Mouse (Mus musculus): Measurements from ENCODE around the gene Exoc6.
"Not testable (repeated sequence)": the region's sequence is repeated elsewhere in the genome, so short reads cannot be mapped to it uniquely, and the experiment has no call there.

The Exoc6 gene

GRCm38 (mm10) chr19:37550101-37551039 is at the start of gene Exoc6:
Gene Exoc6 (plus strand): TSS chr19:37550418.
- peak; percentile 81 for DNase-seq

- no peak for DNase-seq
These were observed 47.2 kb upstream of the Exoc6 start for GRCm38 (mm10) chr19:37502996-37503395.

GRCm38 (mm10) chr19:37506066-37506465 is 44.2 kb upstream of the Exoc6 start:
- DNase-seq: no peak

DNA sequence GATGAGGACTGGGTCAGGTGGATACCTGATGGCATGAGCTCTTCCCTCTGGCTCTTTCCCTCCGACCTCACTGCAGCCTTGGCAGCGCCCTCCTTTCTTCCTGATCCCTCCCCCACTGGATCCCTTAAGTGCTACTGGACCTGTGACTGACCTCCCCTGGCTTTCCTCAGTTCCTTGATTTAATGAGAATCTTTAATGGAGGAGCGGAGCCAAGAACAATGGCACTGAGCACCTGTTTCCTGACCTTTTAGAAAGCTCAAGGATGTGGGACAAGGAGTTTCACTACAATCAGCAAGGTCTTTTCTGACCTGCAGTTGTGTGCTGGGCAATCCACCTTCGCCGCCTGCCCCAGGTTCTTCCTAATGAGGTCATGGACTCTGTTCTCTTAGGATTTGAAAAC is 43.6 kb upstream of the Exoc6 start:
- DNase-seq: no peak

DNA sequence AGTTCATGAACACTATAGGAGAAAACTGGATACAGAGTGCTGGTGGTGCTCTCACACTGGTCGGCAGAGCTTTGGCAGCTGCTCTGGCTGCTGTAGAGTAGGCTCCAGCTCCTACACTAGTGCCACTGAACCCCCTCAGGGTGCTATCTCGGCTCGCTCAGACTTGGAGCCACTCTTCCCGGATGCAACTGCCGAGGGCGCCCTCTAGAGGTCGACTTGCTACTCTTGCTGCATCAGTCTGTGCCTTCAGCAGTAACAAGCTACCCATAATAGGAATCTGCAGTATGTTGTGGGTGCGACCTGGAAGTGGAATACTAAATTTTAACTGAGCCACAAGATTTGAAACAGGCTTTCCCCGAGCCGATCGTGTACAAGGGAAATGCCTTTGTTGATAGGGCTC is 40.5 kb upstream of the Exoc6 start:
- DNase-seq: peak; percentile 80

DNA sequence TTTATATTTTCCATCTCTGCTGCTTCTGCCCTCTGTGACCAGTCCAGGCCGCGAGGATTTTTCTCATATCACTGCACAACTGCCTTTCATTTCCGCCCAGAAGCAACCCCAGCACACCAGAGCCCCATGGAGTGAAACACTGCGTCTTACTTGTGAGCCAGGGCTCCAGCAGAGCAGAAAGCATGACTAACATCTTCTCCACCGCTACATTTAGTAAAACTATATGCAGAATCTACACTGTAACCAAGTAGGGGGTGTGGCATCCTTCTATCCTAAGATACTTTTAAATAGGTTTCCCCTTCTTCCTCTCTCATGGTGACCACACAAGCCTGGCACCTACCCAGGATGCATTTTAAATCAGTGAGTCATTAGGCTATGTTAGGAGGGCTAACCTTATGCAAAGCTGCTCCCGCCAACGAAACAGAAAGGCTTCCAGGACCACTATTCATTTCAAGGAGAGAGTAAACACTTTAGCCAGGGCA is 35.4 kb upstream of the Exoc6 start:
- DNase-seq: no peak

- DNase-seq: no peak
These were observed 32.8 kb upstream of the Exoc6 start for GRCm38 (mm10) chr19:37517419-37517818.

- no peak for DNase-seq
These were observed 29.3 kb upstream of the Exoc6 start for GRCm38 (mm10) chr19:37520740-37521433.

DNA sequence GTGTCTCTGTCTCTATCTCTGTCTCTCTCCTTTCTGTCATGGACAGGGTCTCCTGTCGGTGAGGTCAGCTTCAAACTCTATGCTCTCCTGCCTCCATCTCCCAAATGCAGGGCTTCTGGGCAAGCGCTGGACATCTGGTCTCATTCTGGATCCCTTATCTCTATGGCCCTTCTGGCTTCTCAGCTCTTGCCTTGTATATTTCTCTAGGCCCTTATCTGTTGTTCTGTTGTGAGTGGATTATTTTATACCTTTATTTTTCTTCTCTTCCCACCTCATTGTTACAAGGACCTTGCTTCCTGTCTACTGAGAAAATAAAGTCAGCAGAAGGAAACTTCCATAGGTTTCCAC is 28.8 kb upstream of the Exoc6 start:
- DNase-seq: no peak

DNA sequence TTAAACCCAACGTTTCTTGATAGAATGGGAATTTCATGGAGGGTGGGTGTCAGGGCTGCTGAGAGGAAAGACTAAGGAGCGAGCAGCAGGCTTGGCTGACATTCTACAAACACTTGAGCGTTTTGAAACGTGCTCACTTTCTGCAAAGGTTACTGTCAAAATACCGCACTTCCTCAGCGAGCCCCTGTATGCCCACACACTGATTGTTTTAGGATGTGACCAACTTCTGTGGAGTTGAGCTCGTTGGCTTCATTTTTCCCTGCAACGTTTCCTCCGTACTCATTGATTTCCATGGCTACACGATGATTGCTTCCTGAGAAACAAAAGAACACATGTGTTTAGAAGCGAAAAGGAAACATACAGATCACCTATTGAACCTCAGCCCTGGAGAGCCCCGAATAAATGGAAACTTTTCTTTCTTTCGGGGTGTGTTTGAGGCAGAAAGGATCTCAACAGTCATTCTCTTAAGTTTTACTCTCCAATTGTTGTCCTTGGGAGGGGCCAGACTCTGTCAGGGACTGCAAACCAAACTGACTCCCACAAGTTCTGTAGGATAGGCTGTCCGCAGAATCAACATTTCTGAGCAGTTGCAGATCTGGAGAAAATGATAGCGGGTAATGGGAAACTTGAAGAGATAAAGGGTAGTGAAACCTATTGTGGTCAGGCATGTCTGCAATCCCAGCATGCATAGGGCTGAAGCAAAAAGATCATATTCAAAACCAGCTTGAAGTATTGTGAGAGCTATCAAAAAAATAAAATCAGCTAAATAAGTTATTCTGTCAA is 26.7 kb upstream of the Exoc6 start:
- no peak for DNase-seq

GRCm38 (mm10) chr19:37525925-37526324 is 24.3 kb upstream of the Exoc6 start:
- DNase-seq: no peak

DNA sequence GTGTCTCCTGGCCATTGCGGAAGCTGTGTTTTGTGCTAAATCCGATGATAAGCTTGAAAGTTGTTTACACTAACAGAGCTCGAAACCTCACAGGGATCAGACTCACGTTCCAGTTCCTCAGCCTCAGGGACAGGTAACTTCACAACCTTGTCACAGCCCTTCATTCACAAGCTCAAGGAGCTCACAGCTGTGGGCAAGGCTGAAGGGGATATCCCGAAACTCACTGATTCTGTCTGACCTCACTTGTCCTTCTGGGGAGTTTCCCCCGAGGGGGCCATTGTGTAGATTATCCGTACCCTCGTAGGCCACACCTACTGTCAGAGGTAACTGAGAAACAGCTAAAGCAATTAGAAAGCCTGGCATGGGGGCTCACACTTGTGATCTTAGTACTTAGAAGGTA is 23.4 kb upstream of the Exoc6 start:
- no peak for DNase-seq

DNA sequence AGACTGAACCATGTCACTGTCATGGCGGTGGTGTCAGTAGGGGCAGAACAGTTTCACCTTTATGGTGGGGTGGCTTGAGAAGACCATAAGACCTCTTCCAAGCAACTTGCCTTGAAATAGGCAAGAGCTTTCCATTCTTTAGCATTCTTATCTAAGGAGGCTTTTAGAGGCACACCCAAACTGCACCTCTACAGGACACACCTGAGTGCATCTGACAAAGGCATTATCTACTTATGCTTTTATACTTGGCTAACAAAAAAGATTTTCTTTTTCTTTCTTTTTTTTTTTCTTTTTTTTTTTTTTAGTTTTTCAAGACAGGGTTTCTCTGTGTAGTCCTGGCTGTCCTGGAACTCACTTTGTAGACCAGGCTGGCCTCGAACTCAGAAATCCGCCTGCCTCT is 22.5 kb upstream of the Exoc6 start:
- DNase-seq: not testable (repeated sequence)

DNA sequence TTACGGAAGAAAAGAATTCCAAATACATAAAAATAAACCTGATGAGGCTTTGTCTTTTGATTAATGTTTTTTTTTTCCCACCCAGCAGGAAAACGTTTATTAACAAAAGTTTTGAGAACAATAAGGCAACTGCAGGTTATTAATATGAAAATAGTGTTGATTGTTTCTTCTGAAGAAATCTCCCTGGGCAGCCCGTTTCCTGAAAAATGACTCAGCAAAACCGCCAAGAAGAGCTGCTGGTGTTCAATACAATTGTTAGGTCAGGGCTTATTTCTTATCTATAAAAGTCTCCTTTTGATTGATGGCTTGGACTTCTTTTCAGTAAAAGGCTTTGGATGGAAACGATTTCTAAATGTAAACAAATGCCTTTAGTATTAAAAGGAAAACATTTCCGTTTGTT is 21.6 kb upstream of the Exoc6 start:
- DNase-seq: no peak

GRCm38 (mm10) chr19:37529296-37529695 is 20.9 kb upstream of the Exoc6 start:
- DNase-seq: no peak

DNA sequence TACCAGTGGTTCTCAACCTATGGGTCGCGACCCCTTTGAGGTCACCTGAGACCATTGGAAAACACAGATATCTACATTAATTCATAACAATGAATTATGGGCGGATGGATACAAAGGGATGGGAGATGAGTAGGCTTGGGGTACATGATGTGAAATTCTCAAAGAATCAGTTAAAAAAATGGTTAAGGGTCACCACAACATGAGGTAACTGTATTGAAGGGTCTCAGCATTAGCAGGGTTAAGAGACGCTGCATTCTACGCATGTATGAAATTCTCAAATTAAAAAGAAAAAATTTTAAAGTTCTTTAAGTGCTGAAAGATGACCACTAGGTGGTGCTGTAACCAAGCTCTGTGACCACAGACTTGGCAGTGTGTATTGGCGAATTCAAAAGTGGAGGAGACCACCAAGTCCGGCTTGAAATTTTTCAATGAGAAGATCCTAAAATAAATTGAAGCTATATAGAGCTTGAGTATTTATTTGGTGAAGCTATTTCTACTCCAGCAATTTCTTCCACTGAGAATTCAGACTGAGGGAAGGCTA is 20.2 kb upstream of the Exoc6 start:
- peak; percentile 44 for DNase-seq

DNA sequence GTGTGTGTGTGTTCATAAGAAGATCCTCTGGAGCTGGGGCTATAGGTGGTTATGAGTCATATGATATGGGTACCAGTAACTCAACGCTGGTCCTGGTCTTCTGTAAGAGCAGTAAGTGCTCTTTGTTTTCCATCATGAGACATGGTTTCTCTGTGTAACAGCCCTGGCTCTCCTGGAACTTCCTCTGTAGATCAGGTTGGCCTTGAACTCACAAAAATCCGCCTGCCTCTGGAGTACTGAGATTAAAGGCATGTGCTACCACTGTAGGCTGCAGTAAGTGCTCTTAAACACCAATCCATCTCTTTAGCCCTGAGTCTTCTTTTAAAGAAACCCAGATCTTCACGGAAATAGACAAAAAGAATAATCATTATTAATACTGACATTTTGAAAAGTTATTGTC is 19.6 kb upstream of the Exoc6 start:
- no peak for DNase-seq

DNA sequence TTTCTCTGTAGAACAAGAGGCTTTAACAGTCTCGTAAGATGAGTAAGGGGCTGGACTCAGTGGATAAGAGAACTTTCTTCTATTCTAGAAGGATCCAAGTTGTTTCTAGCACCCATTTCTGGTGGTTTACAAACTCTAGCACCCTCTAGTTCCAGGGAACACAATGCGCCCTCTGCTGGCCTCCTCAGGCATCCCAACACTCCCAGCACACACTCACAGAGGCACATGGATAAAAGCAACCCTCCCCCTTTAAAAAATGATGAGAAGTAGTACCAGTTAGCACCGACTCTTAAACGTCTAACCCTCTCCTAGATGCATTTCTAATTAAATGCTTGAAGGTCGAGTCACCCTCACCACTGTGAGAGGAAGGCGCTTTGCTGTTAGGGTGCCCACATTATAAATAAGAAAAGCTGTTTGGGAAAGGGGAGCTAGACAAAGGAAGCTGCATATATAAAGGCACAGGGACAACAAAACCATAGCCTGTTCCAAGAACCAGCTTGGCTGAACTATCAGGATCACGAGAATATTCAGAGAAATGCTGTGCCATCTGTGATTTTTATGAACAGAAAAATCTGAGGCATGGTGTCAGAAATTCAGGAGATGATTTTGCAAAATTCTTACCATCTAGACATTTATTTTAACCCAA is 18.9 kb upstream of the Exoc6 start:
- peak; percentile 62 for DNase-seq

- DNase-seq: no peak
These were observed 17.0 kb upstream of the Exoc6 start for GRCm38 (mm10) chr19:37533196-37533595.

DNA sequence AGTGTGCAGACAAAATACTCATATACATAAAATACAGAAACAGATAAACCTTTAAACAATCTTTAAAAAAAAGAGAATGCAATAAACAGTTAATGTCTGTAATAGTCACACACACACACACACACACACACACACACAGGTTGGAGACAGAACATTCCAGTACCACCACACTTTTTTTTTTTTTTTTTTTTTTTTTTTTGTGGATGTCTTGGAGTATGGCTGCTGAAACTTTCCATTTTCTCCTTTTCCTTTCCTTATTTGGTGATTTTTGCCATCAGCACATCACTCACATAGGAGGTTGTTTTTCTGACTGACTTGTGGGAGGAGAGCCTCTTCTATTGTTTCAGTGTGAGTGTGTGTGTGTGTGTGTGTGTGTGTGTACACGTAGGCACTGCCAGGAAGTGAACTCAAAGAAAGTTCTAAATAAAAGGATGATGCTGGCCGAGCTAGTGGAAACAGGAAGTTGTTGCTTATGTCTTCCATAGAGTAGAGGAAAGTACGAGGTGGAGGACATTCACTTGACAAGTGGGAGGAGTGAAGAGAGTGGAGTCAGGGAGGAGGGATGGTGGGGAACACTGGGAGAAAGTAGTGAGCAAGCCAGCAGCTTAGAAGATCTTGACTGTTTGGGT is 15.4 kb upstream of the Exoc6 start:
- no peak for DNase-seq

- DNase-seq: no peak
These were observed 13.8 kb upstream of the Exoc6 start for GRCm38 (mm10) chr19:37536426-37536825.

DNA sequence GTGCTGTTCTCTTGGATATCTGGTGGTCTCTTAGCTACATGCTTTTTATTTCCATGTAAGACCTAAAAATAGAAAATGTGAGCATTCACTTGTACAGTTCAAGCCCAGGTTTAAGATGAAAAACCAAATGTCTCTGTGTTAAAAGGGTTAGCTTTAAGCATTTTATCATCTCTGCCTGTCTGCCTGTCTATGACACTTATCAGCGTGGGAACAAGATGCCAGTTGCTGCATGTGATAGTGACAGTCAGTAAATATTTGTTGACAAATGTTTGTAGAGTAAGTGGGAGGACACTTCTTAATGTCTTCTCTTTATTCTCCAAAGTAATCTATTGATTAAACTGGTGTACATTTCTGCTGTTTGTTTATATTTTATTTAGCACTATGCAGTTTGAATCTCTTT is 12.5 kb upstream of the Exoc6 start:
- DNase-seq: no peak
